Mouse (Mus musculus) retina, embryonic 14.5 days (tissue): ENCODE measurements around the gene Afmid.
"Not testable (repeated sequence)": the region's sequence is repeated elsewhere in the genome, so short reads cannot be mapped to it uniquely, and the experiment has no call there.

ENCODE experiments used
- DNase-seq: peaks from one replicate; pipeline ENCODE4 v3.0.0-alpha.2; 2015; ENCODE audit warnings: low spot score

Gene Afmid

GRCm38 (mm10) chr11:117824060-117824969 is 1.4 kb upstream of the Afmid start:
- peak; percentile 92 for DNase-seq

DNA sequence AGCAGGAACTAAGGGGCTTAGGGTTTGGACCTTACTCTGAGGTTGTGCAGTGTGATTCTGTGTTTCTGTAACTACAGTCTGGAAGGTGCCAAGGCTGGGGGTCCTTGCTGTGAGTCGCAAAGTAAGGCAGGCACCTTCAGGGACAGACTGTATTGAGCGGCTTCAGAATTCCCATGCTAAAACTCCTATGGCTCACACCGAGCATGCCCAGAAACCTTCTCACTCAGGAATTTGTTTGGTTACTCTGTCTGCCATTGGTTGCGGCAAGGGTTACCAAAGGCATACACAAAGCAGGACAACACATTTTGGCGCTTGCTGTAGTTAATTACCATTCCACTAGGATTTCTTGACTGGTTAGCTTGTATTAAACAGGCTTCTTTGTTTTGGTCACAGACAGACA is 440 bp downstream of the Afmid start:
- DNase-seq, result peak; percentile 57

DNA sequence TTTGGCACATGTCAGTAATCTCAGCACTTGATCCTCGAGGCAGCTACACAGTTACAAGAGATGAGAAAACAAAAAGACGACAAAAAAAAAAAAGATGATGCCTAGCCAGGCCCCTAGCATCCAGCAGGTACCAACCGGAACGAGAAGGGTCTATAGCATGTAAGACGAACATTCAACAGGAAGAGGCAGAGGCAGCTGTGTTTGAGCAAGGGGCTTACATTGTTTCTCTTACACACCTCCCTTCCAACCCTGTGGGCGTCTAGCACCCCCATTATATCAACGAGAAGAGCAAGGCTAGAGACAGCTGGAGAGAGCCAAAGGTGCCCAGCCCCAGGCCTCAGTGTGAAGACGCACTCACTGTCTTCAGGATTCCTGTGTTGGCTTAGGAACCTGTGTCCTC is 1.2 kb downstream of the Afmid start:
- DNase-seq, result no peak

- DNase-seq, result no peak
Measured at GRCm38 (mm10) chr11:117827386-117827785, 1.7 kb downstream of the Afmid start.

DNA sequence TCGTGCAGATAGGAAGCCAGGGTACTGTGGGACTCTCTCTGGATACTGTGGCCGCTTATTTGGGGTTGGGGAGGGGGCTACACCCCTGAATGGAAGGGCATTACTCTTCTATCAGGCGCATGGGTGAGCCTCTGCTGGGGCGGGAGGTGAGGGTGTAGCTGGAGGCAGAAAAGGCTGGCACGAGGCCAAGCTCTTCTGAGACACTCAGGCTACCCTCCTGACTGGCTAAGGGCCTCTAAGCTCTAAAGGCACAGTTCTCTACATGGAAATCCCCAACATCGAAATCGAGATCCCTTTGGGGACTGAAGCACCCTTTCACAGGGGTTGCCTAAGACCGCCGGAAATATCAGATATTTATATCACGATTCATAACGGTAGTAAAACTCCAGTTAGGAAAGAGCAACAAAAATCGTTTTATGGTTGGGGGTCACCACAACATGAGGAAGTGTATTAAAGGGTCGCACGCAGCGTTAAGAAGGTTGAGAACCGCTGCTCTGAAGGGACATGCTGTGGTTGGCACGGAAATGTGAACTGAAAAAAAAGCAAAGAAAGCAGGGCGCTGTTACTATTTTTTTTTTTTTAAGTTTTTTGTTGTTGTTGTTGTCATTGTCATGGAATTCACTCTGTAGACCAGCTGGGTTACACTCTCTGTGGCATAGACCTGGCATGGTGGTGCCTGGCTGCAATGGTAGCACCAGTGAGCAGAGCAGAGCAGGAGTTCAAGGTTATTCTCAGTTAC is 2.6 kb downstream of the Afmid start:
- DNase-seq, result no peak

DNA sequence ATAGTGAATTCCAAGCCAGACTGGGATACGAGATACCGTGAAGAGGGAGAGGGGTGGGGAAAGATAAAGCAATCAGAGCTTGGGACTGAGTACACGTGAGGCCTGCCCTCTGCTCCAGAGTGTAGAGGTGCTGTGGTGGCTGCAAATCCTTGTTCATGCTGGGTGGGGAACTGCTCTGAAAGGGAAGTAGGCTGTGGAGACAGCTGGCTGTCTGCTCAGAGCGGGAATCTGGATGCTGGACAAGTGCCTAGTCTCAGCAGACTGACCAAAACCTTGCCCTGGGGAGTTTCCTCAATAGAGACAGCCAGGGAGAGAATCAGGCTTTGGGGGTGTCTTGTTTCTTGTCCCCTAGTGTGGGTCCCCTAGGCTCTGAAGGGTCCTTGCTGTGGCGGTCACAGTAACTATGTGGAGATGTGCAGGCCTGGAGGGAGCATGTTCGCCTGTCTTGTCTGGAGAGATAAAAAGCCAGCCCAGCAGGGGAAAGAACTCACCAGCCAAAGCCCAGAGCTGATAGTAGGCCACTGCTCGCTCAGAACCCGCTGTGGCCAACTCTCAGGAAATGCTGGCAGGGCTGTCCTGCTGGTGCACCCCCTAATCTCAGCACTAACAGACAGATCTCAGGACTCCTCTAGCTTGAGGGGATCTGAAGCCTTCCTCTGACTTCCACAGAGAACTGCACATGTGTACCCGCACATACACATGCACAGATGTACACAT is 3.3 kb downstream of the Afmid start:
- DNase-seq, result no peak

DNA sequence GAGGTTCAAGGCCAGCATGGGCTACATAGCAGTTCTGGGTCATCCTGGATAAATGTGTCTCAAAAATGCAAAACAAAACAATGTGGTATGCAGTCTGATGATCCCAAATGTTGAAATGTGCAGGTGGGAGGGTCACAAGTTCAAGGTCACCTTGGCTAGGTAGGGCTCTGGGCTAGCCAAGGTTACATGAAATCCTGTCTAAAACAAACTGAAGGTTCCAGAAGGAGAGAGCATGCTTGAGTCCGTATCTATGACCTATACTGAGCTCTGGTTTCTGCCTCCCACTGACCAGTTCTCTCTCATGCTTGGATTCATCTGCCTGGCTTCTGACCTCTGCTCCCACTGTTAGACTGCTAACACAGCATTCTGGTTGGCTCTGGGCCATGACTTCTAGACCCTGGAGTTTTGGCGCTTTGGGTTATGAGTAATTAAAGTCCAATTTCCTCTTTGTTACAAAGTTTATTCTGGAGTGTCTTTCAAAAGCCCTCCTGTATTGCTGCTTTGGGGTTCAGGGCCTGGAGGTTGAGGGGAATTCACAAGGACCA is 4.0 kb downstream of the Afmid start:
- DNase-seq, result no peak

GRCm38 (mm10) chr11:117830401-117830800 is 4.7 kb downstream of the Afmid start:
- DNase-seq, result no peak

DNA sequence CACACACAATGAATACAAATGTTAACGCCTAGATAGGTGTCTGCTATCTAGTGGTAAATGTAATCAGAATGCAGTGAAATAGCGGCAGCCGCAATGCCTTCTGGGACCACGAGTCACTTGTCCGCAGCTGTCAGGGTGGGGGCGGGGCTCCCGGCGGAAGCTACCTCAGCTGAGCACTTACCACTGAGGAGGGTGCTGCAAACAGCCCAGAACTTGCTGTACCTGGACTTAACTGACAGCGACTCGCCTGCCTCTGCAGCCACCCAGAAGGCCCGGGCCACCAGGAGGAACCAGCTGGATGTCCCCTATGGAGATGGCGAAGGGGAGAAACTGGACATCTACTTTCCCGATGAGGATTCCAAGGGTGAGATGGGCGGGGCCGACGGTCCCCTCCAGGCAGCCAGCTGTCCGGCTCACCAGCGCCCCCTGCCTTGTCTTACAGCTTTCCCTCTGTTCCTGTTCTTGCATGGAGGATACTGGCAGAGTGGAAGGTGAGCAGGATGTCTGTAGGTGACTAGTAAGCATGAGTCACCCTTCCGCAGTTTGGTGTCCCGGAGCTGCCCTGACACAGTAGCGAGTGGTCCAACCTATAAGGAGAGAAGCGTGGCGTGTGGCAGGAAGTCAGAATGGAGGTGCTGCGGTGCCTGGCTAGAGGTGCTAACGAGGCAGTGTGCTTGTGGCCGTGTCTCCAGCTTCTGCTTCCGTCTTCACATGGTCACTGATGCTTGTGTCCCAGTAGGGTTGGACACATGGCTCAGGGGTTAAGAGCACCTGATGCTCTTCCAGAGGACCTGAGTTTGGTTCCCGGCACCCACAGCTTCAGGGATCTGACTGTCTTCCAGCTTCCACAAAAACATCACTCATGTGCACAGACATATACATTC is 6.6 kb downstream of the Afmid start:
- DNase-seq, result peak; percentile 87

DNA sequence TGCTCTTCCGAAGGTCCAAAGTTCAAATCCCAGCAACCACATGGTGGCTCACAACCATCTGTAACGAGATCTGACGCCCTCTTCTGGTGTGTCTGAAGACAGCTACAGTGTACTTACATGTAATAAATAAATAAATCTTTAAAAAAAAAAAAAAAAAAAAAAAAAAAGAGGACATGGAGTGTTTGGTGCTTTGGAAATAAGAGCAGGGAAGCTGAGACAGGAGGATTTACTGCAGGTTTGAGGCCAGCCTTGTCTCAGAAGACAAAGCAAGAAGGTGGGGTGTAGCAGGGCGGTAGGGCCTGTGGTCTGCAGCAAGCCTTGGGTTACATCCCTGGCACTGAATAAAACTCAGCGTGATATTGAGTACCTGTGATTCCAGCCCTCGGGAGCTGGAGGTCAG is 7.8 kb downstream of the Afmid start:
- not testable (repeated sequence) for DNase-seq

- DNase-seq, result no peak
Measured at GRCm38 (mm10) chr11:117834086-117834485, 8.4 kb downstream of the Afmid start.

- DNase-seq, result no peak
Measured at GRCm38 (mm10) chr11:117836306-117836705, 10.6 kb downstream of the Afmid start.

- no peak for DNase-seq
Measured at GRCm38 (mm10) chr11:117838572-117838971, 12.8 kb downstream of the Afmid start.

DNA sequence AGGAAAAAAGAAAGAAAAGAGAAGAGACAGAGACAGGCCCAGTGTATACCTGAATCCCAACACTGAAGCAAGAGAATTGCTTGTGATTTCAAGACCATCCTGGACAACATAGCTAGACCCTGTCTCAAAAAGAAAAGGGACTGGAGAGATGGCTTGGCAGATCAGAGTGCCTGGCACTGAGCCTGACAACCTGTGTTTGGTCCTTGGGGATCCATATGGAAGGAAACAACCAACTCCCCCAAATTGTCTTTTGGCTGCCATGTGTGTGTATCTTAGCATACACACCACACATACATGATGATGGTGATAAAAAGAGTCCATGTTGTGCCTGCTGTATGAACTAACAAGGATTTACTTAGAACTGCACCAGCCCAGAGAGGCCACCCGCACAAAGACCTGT is 13.3 kb downstream of the Afmid start:
- DNase-seq, result no peak

- DNase-seq, result no peak
Measured at GRCm38 (mm10) chr11:117840910-117841309, 15.2 kb downstream of the Afmid start.

GRCm38 (mm10) chr11:117843434-117843833 is 17.7 kb downstream of the Afmid start:
- DNase-seq, result no peak

DNA sequence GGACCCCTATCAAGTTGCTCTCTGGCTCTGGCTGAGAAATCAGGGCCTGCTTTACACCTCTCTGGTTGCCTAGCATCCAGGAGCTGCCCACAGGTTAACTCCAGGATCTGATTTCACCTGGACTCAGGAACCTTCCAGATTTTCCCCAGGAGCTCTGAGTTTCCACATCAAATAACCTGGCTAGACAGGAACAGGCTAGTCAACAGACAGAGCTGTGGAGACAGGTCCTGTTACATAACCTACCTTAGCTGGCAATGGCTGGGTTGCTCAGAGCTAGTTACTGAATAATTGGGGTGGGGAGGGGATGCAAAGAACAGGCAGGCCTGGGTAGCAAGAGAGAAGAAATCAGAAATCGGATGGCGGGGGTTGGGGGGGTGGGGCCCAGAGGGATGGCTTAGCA is 19.3 kb downstream of the Afmid start:
- no peak for DNase-seq

DNA sequence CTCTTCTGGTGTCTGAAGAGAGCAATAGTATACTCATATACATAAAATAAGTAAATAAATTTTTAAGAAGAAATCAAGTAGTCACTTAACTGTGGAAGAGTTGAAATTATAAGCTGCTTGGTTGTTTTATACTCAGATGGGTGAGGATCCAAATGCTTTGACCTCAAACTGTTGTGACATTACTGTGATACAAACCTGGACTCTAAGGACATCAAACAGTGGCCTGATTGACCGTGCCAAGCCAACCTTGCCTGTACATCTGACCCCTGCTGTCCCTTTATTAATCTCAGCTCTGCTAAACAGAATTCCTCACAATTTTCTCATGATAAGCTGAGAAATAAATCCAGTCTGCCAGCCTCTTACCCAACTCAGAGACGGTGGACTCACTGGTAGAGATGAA is 19.9 kb downstream of the Afmid start:
- DNase-seq, result no peak

DNA sequence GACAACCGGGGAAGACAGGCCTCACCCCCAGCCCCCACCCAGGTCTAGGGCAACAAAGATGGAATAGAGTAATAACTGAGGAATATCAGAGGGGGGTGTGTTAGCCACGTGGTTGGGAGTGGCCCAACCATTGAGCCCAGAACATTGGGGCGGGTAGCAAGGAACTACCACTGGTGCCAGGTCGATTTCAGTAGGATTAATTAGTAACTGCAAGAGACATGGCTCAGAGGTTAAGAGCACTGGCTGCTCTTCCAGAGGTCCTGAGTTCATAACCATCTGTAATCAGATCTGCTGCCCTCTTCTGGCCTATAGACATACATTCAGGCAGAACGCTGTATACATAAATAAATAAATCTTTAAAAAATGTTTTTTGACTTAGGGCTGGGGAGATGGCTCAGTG is 20.9 kb downstream of the Afmid start:
- no peak for DNase-seq

DNA sequence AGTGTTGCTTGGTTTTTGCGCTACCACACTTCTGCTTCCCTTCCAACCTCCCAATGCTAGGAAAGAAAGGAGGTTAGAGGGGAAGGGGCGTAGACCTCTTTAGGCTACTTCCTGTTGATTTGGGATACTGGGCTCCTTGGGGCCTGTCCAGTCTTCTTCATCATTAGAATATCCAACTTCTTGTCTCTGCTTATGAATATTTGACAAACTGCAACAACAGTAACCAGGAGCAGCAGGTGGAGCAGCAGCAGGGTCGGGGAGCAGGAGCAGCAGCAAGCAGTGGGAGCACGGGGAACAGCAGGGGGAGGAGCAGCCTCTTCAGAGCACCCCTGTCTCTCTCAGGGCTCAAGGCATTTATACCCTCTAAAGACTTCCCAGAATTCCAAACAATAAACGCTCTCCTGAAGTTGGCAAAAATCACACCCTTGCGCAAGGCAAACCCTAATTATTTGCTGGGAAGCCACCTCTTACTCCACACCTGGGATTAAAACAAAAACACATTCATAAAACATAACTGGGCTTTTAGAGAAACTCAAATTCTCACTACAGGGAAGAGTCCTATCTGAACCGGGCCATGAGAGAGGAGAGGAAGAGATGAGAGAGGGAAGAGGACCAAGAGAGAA is 22.0 kb downstream of the Afmid start:
- no peak for DNase-seq
